Comparison of ENCODE assay signal across 9 mouse cellular contexts in genomic region chr11:62966765-62967633, GRCm38 (mm10). TPM values are rescaled to one million over a fixed set of nuclear protein-coding genes. Genes with fewer than 3 reads are reported as not detected.
DNase-seq lines count a peak whose midpoint lies in the region; ATAC-seq and TF ChIP-seq lines count a peak whose summit lies in the region.
"Had no signal": no experiment of that assay in that cellular context is flagged by ENCODE, and none has a peak within 500 bp of the region (broad histone marks: within the 10 kb centered on the region; RNA-seq: fewer than 3 reads in every experiment).

No protein-coding gene starts in this region.

- peak overlapping the region; percentile 70 for H3K4me2 ChIP-seq in heart, embryonic 11.5 days
- H3K4me2 ChIP-seq in liver, embryonic 13.5 days = peak overlapping the region; percentile 36
- H3K4me2 ChIP-seq in neural tube, embryonic 15.5 days = peak overlapping the region; percentile 50

- no peak overlapping the region for H3K4me3 ChIP-seq in cerebellum, adult 2 months (replicated peaks; ENCODE audit: insufficient read depth, low read depth, low read length)
- H3K4me3 ChIP-seq in heart, embryonic 11.5 days (ENCODE audit: low read depth, low read length) = peak overlapping the region; percentile 38
- no peak overlapping the region for H3K4me3 ChIP-seq in liver, embryonic 13.5 days (replicated peaks)
- H3K4me3 ChIP-seq in neural tube, embryonic 15.5 days (replicated peaks) = peak overlapping the region; percentile 13

- 12% methylated on average over 27 of the region's 27 CpGs for WGBS in cerebellum, adult 2 months
- WGBS in heart, embryonic 11.5 days (ENCODE audit: insufficient replicate concordance) = 4% methylated on average over 27 of the region's 27 CpGs
- WGBS in liver, embryonic 13.5 days (ENCODE audit: insufficient replicate concordance) = 7% methylated on average over 27 of the region's 27 CpGs
- 8% methylated on average over 27 of the region's 27 CpGs for WGBS in neural tube, embryonic 15.5 days

- TF ChIP-seq CTCF in cerebellum, adult 2 months (IDR thresholded peaks at IDR 0.05; ENCODE audit: borderline replicate concordance, insufficient read depth, low read depth, low read length) = no peak

- 0 out of 2 replicates have a peak overlapping the region, but pooled peaks have one; percentile 28 for H3K27ac ChIP-seq in cerebellum, adult 2 months (ENCODE audit: insufficient read depth, low read length)
- H3K27ac ChIP-seq in heart, embryonic 11.5 days (ENCODE audit: low read depth, low read length) = peak overlapping the region; percentile 90
- H3K27ac ChIP-seq in liver, embryonic 13.5 days = peak overlapping the region; percentile 43; the same call in 1 of the 2 replicates
- H3K27ac ChIP-seq in neural tube, embryonic 15.5 days (replicated peaks) = peak overlapping the region; percentile 81

- no peaks in the 10 kb centered on the region for H3K4me1 ChIP-seq in cerebellum, adult 2 months (ENCODE audit: control insufficient read depth, insufficient read depth, low read length)
- H3K4me1 ChIP-seq in heart, embryonic 11.5 days (ENCODE audit: control insufficient read depth, insufficient read depth, low read length) = peaks cover 13% of the 10 kb centered on the region
- H3K4me1 ChIP-seq in liver, embryonic 13.5 days (replicated peaks) = no peaks in the 10 kb centered on the region
- peaks cover 22% of the 10 kb centered on the region for H3K4me1 ChIP-seq in neural tube, embryonic 15.5 days

- H3K9me3 ChIP-seq in heart, embryonic 11.5 days (replicated peaks; ENCODE audit: control insufficient read depth, low read length) = no peaks in the 10 kb centered on the region
- H3K9me3 ChIP-seq in liver, embryonic 13.5 days (replicated peaks) = no peaks in the 10 kb centered on the region
- H3K9me3 ChIP-seq in neural tube, embryonic 15.5 days (replicated peaks) = no peaks in the 10 kb centered on the region

- H3K36me3 ChIP-seq in heart, embryonic 11.5 days (ENCODE audit: control insufficient read depth, insufficient read depth, low read length) = no peaks in the 10 kb centered on the region
- no peaks in the 10 kb centered on the region for H3K36me3 ChIP-seq in liver, embryonic 13.5 days
- H3K36me3 ChIP-seq in neural tube, embryonic 15.5 days = no peaks in the 10 kb centered on the region

- peak in 1 of 2 experiments; percentile 21 for DNase-seq in cerebellum, adult 2 months
- no peak for DNase-seq in cerebellum, adult 11-12 months
- DNase-seq in fibroblast of lung, adult 2 months (ENCODE audit: low read depth) = peak; percentile 74
- peak; percentile 31 for DNase-seq in kidney, adult 9 months
- DNase-seq in liver, embryonic 13.5 days = no peak
- DNase-seq in adipocyte (ENCODE audit: low spot score) = no peak

- no peaks in the 10 kb centered on the region for H3K27me3 ChIP-seq in cerebellum, adult 2 months (ENCODE audit: control insufficient read depth, insufficient read depth, low read length)
- no peaks in the 10 kb centered on the region for H3K27me3 ChIP-seq in heart, embryonic 11.5 days (ENCODE audit: control insufficient read depth, insufficient read depth, low read length)
- peaks cover 18% of the 10 kb centered on the region for H3K27me3 ChIP-seq in liver, embryonic 13.5 days
- H3K27me3 ChIP-seq in neural tube, embryonic 15.5 days (replicated peaks) = no peaks in the 10 kb centered on the region

- no peak for ATAC-seq in heart, embryonic 11.5 days (replicated peaks; ENCODE audit: insufficient number of reproducible peaks, low FRiP score, low TSS enrichment)
- no peak for ATAC-seq in liver, embryonic 13.5 days (ENCODE audit: low read depth)
- peak; percentile 75; the same call in 1 of the 2 replicates for ATAC-seq in neural tube, embryonic 15.5 days (ENCODE audit: low FRiP score)

- peak overlapping the region; percentile 67 for H3K9ac ChIP-seq in heart, embryonic 11.5 days (ENCODE audit: low read depth, low read length)
- no peak overlapping the region for H3K9ac ChIP-seq in liver, embryonic 13.5 days
- no peak overlapping the region for H3K9ac ChIP-seq in neural tube, embryonic 15.5 days (replicated peaks)

- TF ChIP-seq POLR2A in cerebellum, adult 2 months (IDR thresholded peaks at IDR 0.05; ENCODE audit: borderline replicate concordance, insufficient read depth, low read length) = no peak

RNA-seq across cellular contexts. Expression of gene Cdrt4, which starts 16.0 kb away (rescaled TPM):
- 0.26 TPM in 1 of 2 replicates, not detected in the other for polyA plus RNA-seq in cerebellum, adult 2 months (2012; rRNA removed)
- 0.54 TPM in 1 of 2 replicates, not detected in the other for polyA plus RNA-seq in heart, embryonic 11.5 days (2014; fragmentation: Nextera tagmentation; extraction: Ambion mirVana)
- 0.16 TPM in 1 of 2 replicates, not detected in the other for polyA plus RNA-seq in liver, embryonic 13.5 days (2015; fragmentation: Nextera tagmentation; extraction: Ambion mirVana)
- polyA plus RNA-seq in neural tube, embryonic 15.5 days (2015; fragmentation: Nextera tagmentation; extraction: Ambion mirVana) = not detected in 2 replicates
- polyA plus RNA-seq: large intestine, adult 2 months had no signal

Comparison
In these comparisons a context has a peak if more than half of its experiments do, and no peak if none do; other contexts are left out.
1. DNase-seq: peak in fibroblast of lung, adult 2 months (single experiment) and kidney, adult 9 months (single experiment); none in cerebellum, adult 11-12 months (single experiment), liver, embryonic 13.5 days (single experiment) and adipocyte (single experiment).
2. H3K27ac ChIP-seq: peak in every context shown above with its lines; median percentile 90 in heart, embryonic 11.5 days; 81 in neural tube, embryonic 15.5 days; 43 in liver, embryonic 13.5 days; 28 in cerebellum, adult 2 months.
3. H3K4me3 ChIP-seq: peak in heart, embryonic 11.5 days (single experiment) and neural tube, embryonic 15.5 days (single experiment); none in cerebellum, adult 2 months (single experiment) and liver, embryonic 13.5 days (single experiment).
4. Peak in every context shown above with its lines, with median percentiles within 50 percentile points of each other: H3K4me2 ChIP-seq.